Mouse (Mus musculus) right cerebral cortex, postnatal 36 days (tissue): Measurements from ENCODE around the gene Apob.
A peak's percentile ranks its signal among the peaks of the same experiment; 100 is the strongest.
"Not testable (repeated sequence)": the region's sequence is repeated elsewhere in the genome, so short reads cannot be mapped to it uniquely, and the experiment has no call there.

Experiments used
- DNase-seq, 2 experiments: peaks; one replicate each; pipeline ENCODE4 v3.0.0; 2022; ENCODE audit warnings: low spot score in 2 of 2, mixed read lengths in 1 of 2

The Apob gene

DNA sequence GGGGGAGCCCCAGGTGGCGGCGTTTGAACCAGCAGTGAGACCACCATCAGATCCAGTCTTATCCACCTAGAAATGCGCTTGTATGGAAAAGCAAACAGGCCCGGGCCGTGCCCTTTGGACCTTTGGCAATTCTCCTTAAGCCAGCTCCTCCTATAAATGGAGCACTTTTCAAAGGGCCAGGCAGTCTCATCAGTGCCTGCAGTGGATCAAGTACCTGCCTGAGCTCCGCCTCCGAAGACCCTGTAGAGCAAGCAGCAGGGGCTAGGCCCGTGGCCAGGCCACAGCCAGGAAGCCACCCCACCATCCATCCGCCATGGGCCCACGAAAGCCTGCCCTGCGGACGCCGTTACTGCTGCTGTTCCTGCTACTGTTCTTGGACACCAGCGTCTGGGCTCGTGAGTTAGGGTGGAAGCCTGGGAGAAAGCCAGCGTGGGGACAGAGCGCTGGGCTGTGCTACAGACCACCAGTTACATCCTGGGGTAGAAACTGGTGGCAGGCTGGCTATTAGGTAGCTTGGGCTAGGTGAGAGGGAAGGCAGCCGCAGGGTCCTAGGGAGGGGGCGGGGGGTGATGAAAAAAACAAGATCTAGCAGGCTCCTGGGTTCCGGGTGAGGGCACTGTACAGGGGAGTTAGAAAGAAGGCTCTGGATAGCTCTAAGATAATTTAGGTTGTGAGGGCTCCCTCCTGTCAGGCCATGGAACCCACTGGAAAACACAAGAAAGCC is at the start of gene Apob:
TSS of gene Apob (plus strand) at position 183 of the 724 bp plus-strand sequence.
- DNase-seq, result no peak

DNA sequence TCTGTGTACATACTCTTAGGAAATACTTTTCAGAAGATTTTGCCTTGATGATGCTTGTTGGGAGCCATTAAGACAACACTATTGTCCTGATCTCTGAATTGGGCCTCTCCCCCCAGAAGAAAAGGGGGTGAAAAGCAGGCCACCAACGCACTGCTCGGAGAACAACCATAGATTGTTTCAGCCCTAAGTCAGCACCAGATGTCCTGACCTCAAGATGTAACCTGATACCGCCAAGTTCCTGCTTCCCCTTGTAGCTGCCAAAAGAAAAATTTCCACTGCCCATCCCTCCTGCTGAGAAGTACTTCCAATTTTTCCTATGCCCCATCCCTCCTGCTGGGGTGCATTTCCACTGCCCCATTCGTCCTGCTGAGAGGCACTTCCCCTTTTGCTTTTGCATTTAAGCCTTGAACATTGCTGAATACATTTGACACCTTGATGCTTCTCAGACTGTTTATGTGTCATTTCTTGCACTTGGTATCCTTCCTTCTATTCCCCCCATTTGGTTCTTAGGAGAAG is 45.0 kb upstream of the Apob start:
- DNase-seq, result no peak

DNA sequence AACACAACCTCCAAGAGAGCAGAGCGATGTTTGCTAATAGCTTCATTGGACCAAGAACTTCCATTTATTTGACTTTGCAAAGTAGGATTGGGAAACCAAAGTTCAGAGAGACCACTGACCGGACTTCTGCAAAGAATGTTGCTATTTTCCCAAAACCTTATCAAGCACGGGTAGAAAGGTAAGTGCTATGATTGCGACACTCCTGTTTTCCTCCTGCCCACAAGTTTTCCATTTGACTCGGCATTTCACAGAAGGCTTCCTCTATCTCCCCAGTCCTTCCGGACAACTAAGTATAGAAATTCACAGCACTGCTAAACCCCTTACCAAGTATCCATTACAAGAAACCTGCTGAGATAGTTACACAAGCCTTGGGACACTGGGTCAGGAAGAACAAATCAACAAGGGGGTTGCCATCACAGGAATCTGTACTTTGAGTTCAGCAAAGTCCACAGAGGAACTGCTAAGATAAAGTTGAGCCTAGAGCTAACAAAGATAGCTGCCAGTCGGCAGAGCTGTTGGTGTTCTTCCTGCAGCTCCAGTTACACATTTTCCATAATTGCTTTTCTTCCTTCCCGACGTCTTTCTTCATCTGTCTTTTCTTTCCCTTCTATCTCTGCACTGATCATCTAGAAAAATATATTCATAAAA is 27.2 kb upstream of the Apob start:
- DNase-seq, result no peak

DNA sequence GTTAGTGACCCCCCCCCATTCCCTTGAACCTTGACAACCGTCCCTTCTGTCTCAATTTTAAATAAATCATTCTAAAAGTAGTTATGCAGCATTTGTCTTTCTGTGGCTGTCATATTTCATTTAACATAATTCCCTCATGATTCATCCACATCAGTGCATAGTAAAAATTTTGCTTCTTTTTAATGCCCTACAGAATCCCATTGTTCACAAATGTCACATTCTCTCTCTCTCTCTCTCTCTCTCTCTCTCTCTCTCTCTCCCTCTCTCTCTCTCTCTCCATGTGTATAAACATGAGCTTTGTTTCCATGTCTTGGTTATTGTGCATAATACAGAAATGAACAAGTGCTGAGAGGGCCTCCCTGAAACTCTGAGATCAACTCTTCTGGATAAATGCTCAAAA is 18.6 kb upstream of the Apob start:
- DNase-seq, result no peak

DNA sequence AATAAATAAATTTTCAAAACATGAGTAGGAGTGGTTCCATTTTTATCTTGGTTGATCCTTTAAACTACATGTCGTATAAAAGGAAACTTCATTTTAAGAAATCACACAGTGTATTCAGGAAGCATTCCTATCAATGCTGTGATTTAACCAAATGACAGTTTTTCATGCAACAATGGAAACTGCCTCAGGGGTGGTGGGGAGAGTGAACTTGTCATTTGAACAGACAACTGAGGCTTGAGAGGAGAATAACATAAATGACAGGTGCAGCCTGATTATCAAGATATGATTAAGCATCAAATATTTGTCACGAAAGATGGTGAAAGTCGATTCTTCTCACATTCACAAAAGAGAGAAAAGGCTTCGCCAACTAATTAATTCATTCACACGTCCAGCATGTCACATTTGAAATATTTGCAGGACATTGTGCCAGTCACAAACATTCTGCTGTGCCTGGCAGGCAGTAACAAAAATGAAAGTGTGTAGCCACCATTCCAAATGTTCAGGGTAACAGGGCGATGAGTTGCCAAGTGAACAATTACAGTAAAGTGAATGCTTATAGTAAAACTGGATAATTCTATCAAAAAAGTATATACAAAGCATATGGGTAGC is 18.0 kb upstream of the Apob start:
- no peak for DNase-seq

DNA sequence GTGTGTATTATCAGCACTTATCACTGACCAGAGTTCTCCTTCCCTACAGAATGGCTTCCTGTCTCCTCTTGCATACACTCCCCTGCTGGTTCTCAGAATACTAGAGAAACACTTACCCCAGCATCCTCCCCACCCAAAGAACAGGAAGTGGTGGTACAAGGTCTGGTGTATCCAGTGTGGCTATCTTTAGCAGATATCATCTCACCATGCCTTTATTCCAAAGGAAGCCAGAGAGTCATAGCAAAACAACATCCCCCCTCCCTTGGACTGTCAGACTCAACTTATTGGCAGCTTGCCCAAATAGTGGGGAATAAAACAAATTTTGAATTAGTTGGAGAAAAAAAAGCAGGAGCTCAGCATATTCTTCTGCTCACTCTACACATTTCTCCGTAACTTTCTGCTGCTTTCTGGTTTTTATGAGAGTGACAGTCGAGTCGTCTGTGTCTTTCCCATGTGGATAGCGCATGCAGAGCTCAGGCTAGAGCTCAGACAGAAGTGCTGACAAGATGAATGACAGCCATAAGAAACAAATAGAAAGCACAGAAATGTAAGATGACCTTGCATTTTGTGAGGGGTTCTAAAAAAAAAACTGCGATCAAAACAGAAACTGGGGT is 15.0 kb upstream of the Apob start:
- DNase-seq, result no peak

DNA sequence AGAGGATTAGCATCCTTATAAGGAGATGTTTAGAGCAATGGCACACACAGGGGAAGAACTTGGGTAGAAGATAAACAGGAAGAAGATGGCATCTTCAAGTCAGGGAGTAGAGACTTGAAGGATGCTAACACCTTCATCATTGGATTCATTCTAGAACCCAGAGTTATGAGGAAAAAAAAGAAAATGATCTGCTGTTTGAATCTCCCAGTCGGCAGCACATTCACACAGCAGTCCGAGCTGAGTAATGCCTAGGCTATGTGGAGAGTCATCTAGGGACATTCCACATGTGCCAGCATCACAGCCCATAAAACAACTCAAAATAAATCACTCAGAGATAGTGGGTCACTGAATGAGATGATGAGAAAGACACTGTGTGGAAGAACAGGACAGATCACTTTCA is 10.2 kb upstream of the Apob start:
- no peak for DNase-seq

DNA sequence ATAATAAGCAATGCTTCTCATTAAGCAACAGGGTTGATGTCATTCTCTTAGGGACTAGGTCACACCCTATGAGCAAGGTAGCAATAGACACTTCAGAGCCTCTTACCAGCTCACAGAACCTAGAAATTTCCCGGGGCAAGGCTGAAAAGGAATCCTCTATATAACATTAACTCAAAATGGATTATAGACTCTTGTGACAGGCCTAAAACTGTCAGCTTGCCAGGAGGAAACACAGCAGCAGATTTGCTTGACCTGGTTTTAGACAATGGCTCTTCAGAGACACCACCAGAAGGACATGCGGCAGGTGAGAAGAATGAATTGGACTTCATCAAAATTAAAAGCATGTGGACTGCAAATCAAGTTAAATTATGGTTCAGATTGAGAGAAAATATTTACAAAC is 7.1 kb upstream of the Apob start:
- no peak for DNase-seq

DNA sequence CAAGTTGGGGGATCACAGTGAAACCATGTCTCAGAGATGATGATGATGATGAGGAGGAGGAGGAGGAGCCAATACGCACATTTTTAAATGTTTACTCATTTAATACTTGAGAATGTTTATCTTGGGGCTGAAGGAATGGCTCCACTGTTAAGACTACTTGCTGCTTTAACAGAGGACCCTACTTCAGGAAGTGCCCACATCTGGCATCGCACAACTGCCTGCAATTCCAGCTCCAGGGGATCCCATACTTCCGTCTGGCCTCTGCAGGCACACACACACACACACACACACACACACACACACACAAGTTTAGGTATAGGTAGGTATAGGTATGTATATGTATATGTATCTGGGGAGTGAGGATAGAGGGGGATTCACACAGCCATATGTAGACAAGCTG is 6.6 kb upstream of the Apob start:
- no peak for DNase-seq

DNA sequence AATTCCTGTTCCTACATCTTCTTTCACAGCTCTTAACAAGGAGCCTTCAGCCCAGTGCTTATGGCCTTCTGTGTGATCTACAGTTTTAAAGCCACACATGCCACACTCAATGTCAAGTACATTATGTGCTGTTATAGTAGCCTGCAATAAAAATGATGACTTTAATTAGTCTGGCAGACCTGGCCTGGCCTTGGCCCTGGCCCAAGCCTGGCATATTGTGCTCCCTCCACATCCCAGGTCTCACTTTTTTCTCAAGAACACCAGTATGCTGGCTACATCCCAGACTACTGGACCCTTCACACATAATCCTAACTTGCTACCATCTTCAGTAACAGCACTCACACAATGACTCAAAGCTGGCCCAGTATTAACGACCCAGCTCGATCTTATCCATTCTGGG is 5.7 kb upstream of the Apob start:
- DNase-seq, result no peak

DNA sequence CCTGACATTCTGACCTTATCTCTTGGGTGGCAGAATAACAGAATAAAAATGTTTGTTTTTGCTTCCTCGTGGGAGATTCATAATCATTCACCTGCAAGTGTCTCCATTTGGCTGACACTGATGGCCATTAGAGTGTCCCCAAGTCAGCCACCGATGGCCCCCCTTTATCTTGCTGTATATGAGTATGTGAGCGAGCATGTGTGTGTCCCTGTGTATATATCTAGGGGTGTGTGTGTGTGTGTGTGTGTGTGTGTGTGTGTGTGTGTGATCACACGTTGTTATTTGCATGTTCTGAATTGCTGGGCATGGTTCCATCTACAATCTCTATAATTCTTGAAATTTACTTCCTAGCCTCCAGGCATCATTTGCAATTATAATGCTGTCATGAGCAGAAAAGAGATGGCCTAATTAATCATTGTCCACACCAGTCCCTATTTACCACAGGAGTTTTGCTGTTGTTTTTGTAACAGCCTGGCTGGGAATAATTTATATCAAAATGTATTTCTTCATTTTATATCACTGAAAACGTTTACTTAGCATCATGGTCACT is 3.6 kb upstream of the Apob start:
- DNase-seq, result no peak

DNA sequence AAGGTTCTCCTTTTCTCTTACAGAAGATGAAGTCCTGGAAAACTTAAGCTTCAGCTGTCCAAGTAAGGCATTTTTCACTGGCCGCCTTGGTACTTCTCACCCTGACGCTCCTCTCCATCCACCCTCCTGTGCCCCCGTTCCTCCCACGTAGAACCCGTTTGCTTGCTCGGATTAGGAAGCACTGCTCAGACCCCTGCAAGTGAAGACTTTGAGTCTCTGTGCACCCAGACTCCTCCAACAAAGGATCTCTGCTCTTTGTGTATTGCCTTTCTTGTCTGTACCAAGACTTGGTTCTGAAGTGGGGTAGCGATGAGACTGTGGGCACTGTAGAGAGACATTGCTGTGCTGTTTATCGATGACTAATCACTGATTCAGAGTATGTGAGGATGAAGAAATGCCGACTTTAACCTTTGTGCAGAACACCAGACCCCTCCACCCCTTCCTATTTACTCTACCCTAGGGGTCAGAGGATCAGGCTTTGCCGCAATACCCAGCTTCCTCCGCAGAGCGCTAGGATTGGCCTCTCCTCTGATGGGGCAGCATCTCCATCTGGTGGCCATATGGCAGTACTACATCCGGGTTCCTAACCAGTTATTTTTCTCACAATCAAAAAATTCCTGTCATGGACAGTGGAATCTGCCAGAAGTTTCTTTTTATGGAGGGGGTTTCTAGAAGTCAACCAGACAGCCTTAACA is 889 bp downstream of the Apob start:
- DNase-seq, result peak; percentile 26 to 41

DNA sequence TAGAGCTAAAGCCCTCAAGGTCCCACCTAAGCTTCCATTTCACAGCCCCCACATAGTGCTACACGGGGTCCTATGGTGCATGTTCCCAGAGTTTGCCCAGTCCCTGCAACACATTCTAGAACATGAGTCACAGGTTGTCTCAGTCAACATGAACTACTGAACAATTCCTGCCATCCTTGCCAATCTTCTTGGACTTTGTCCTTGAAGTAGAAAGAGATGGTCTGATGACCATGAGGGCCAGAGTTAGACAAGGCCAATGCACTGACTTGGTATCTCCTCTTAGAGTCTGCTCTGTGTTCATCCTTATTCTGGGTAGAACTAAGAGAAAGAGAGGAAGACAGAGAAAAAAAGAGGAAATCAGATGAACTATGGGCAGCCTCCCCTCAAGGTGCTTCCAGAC is 7.0 kb downstream of the Apob start:
- no peak for DNase-seq

DNA sequence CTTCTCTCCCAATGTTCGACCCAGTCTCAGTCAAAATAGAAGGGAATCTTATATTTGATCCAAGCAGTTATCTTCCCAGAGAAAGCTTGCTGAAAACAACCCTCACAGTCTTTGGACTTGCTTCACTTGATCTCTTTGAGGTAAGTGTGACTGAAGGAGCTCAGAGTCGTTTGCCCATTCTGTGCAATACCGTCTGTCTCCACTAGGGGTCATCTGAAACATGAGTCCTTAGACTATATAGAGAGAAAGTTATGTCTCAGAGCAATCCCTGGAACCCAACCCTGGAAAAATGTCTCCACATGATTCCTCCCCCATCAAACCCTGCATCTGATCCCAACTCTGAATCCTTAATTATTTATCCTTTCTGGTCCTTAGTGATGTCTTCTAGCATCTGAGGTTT is 13.4 kb downstream of the Apob start:
- DNase-seq, result no peak

DNA sequence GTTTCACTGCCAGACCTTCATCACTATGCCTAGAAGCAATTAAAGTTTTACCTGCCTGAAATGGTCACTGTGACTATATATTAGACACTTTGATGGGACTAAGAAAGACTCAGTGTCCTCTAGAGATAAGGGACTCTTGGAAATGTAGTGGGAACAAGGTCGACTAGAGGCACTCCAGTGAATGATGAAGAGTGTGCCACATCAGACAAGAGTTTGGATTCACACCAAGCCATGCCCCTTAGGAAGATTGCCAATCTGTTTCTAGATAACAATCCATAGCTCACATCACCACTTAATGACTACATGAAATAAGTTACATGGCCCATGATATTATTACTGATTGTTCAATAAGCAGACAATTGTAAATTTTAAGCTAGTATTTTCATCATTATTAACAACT is 14.1 kb downstream of the Apob start:
- DNase-seq, result no peak

DNA sequence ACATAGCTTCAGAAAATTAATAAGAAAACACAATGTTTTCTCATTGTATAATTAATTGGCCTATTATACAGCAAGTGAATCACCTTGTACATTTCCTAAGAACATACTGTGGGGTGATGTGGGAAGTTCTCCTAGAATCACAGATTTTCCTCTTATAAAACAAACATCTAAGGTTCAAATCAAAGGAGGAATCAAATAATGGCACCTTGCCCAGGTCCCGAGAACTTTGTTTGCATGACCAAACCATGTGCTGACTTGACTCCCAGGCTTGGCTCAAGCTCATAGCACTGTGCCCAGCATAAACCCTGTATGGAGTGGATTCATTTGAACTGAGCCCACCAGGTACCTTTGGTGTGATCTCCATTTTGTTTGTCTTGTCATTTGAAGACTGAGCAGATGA is 43.5 kb downstream of the Apob start:
- no peak for DNase-seq

DNA sequence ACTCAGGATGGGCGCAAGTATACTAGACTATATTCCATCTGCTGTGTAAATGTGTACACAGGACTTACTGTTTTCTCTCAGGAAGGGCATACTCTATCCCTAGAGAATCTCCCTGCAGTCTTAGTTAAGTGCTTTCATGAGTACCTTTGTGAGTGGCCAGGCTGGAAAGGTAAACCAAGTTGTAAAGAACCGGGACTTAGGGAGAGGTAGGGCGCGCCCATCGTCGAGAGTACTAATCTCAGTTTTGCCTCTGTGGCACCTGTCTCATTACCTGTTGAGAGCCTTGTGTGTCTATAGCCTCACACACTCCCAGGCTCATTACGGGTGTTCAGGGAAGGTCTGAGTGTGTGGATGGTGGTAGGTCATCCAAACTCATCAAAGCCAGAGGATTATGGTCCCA is 52.1 kb downstream of the Apob start:
- DNase-seq, result no peak

DNA sequence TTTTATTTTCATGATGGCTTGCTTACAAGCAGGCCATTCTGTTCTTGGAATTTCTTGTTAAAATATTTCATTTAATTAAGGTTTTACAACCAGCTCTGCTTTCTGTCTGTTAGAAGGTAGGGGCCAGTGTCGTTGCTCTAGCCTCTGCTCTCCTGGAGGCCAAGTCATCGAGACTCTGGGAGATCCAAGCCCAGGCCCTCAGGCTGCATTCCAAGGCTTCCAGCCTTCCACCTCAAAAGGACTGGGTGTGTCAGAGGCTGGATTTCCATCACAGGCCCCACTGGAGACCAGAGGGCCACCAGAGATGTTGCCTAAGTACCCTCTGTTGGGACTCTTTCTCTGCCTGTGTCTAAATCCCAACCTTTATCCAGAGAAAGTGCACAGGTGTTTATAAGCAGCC is 52.6 kb downstream of the Apob start:
- DNase-seq, result no peak

DNA sequence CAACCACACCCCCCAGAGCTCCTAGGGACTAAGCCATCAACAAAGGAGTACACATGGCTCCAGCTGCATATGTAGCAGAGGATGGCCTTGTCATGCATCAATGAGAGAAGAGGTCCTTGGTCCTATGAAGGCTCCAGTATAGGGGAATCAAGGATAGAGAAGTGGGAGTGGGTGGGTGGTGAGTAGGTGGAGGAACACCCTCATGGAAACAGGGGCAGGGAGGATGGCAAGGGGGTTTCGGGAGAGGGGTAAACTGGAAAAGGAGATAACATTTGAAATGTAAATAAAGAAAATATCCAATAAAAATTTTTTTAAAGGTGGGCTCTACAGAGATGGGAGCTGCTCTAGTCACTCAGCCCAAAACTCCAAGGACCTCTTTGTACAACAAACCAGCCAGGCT is 53.7 kb downstream of the Apob start:
- DNase-seq, result not testable (repeated sequence)

DNA sequence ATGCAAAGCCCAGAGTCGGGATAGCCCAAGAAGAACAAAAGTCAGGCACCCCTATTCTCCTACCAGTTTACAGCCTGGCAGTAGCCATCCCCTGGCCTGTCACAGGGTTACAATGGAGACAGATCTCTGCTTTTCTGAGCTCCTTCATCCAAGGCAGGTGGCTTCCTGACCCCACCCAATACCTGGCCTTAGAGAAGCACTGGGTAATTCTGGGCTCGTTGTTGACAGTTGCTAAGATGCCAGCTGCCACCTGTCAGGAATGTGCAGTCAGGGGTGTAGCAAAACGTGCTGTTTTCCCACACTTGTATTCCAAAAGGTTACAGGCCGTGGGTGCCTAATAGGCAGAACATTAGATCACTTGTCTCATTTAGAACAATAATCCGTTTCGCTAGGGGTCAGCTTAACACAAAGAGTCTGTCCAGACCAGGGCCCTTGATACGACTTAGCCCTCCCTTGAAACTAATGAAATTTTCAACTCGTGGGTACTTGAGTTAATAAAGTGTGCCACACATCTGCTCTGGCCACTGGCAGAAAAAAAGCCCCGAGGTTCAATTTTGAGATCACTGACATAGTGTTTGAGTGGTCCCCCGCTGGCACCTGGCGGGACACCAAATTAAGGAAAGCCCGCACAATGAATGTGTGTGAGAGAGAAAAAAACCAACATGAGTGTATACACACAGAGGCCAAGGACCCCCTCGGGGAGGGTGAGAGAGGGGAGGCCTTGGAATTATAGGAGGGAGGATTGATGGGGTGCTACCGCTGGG is 54.3 kb downstream of the Apob start:
- no peak for DNase-seq

DNA sequence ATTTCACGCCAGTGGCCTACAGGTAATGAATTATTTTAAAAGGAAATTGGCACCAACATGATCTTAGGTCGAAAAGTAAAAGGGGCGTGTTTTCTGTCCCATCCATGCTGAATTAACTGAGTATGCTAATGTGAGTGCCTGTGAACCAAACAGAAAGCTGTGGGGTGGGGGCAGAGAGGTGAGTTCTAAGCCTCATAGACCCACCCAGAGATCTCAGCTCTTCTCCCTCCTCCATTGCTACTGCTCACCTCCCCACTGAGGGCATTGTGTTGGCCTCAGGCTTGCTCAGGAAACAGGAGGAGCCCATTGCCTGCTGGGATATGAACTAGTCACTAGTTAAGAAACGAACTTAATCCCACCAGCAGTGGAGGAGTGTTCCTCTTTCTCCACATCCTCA is 54.9 kb downstream of the Apob start:
- no peak for DNase-seq
